Mouse (Mus musculus) spleen, postnatal 10 days (tissue): ENCODE results near the gene Slc35f6.
"Not testable (repeated sequence)": the region's sequence is repeated elsewhere in the genome, so short reads cannot be mapped to it uniquely, and the experiment has no call there.

Source experiments
- DNase-seq, 2 experiments: peaks; one replicate each; pipeline ENCODE4 v3.0.0; 2021 to 2022; ENCODE audit warnings: low spot score in 2 of 2

Slc35f6 gene

DNA sequence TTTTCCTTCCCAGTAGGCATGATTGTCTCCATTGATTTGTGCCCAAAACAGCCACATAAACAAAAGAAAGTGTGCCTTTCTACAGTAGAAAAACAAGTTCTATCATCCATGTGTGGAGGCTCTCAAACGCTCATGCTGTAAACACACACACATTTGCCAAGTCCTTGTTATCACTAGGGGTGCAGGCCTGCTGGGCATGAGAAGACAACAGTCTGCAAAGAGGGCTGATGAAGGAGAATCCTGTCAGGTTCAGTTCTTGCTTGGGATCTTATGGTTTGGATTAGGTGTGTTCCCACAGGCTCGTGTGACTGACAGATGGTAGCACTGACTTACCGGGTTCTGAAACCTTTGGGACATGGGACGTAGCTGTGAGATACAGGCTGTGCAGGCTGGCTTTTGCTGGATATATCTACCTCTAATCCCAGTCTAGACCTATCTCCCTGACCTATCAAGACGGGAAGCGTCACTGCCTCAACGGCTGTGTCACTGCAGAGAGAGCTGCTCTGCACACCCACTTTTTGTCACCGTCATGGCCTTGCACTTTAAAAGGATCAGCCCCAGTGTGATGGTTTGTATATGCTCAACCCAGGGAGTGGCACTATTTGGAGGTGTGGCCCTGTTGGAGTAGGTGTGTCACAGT is 52.7 kb downstream of the Slc35f6 start:
- DNase-seq = no peak

DNA sequence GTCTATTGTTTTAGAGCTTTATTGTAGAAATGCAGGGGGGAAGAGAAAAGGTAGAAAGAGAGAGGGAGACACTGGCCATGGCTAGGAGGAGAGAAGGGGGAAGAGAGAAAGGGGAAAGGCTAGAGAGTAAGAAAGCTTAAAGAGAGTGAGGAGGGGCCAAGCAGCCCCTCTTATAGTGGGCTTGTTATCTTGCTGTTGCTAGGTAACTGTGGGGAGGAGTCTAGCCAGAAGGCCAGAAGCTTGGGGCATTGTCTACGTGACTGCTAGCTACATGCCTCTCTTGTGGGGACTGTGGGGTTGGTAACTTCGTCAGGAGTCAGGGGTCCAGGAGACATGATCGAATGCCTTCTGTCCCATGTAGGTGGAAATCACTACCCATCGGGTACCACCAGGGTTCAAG is 53.6 kb downstream of the Slc35f6 start:
- not testable (repeated sequence) for DNase-seq

DNA sequence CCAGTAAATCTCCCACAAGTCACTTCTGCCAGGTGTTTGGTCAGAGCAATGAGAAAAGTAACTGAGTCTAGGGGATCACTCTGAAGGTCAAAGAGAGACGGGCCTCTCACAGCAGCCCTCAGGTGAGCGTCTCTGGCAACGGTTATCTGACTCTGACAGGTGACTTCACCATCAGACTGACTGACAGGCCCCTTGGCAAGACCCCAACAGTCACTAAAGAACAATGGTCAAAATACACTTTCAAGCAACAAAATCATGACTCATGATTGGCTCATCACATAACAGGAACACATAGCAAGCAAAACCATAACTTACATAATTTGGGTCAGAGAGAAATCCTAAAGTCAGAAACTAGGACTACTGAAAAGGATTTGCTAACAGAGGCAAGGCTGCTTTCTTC is 54.1 kb downstream of the Slc35f6 start:
- DNase-seq = no peak
